Mouse (Mus musculus): ENCODE measurements around the gene Ifnar1.

GRCm38 (mm10) chr16:91534477-91534876 lies 49.4 kb downstream of the Ifnar1 start:
- TF ChIP-seq CTCF (IDR thresholded peaks at IDR 0.05; ENCODE audit: extremely low read depth, insufficient read length, insufficient replicate concordance, low read depth, low read length) (no peak), POLR2A (IDR thresholded peaks at IDR 0.05; ENCODE audit: low read depth, low read length) (no peak)
